Mouse (Mus musculus) left cerebral cortex, postnatal 14 days (tissue): ENCODE results near the gene Zfp169. TPM values are rescaled to one million over a fixed set of nuclear protein-coding genes. Genes with fewer than 3 reads are reported as not detected.

Experiments used
- DNase-seq, 2 experiments: peaks; one replicate each; pipeline ENCODE4 v3.0.0; 2021 to 2022; ENCODE audit warnings: low spot score in 2 of 2, mixed read lengths in 1 of 2
- intact Hi-C: fragments of 180-260 bp; cut with DNase I; formaldehyde crosslinking; loops from one replicate; pipeline ENCODE4 v1.15.1; 2025
- long read RNA-seq, 2 experiments: library from polyadenylated mRNA; stranded (forward); transcript quantifications; one replicate each; pipeline ENCODE4 v2.0.0; 2021
- total RNA-seq, 2 experiments: library from RNA; stranded (reverse); gene quantifications; 2 replicates each; pipeline ENCODE4 v1.2.3; 2021

Zfp169 gene
- 10 to 100 TPM; 19.8 to 20.5 TPM for total RNA-seq
- long read RNA-seq, experiment 1, partial matches to known transcripts, result 0 of 2 reads
- long read RNA-seq, experiment 1, other reads (novel, unspliced or antisense), result 2 of 2 reads
- long read RNA-seq, experiment 2, full-length matches to known transcripts, result 1 of 3 reads
- long read RNA-seq, experiment 2, partial matches to known transcripts, result 0 of 3 reads
- long read RNA-seq, experiment 2, other reads (novel, unspliced or antisense), result 2 of 3 reads

GRCm38 (mm10) chr13:48513003-48513929 lies at the start of gene Zfp169, which contains the start of gene A830005F24Rik:
Gene Zfp169 (minus strand): TSS chr13:48513451.
Gene A830005F24Rik (plus strand): TSS chr13:48513570.
- intact Hi-C loops, result no loop called here
- peak; percentile 89 to 90 for DNase-seq

DNA sequence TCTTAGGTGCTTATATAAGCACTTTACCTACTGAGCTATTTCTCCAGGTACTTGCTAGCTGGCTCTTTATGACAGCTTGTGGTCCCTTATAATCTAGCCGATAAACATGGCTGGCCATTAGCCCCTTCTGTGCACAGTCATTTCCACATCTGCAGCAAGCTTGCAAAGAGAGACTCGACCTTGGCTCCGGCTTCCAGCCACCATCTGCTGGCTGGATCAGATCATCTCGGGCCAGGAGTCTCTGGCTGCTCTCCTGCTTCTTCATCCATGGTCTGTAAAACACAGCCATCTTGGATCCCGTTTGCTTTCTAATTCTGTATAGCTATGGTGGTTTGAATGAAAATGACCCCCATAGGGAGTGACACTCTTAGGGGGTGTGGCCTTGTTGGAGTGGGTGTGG lies 49.1 kb upstream of the Zfp169 start:
- intact Hi-C loops, result no loop called here
- no peak for DNase-seq

DNA sequence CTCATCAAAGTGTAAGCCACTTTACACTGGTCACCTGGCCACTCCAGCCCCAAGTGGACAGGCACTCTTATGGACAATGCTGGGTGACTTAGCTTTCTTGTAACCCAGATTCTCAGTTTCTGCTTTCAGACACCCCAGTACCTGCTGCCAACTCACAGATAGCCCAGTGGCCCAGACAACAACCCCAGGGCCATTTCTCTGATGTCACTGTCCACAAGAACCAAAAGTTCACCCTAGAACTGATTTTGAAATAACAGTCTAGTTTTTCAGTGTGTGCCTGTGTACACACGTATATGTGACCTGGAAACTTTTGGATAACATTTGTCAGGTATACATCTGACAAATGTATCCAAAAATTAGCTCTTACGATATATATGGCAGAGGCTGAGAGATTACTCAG lies 48.2 kb upstream of the Zfp169 start:
- DNase-seq, result no peak
- intact Hi-C loops, result no loop called here

DNA sequence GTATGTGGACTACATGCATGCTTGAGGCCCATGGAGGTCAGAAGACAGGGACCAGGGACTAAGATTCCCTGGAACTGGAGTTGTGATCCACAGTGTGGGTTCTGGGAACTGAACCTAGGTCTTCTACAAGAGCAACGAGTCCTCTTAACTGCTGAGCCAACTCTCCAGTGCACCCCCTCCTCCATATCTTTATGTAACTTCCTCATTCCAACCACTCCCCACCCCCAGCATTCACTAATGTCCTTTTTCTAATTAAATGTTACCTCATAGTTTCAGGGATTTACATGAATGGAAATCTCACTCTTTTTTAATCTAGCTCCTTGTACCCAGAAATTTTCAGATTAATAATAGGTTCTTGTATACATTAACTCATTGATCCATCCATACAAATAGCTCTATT lies 42.7 kb upstream of the Zfp169 start:
- intact Hi-C loops, result no loop called here
- DNase-seq, result no peak

- DNase-seq, result no peak
- intact Hi-C loops, result no loop called here
Measured at GRCm38 (mm10) chr13:48554552-48554951, 41.3 kb upstream of the Zfp169 start.

DNA sequence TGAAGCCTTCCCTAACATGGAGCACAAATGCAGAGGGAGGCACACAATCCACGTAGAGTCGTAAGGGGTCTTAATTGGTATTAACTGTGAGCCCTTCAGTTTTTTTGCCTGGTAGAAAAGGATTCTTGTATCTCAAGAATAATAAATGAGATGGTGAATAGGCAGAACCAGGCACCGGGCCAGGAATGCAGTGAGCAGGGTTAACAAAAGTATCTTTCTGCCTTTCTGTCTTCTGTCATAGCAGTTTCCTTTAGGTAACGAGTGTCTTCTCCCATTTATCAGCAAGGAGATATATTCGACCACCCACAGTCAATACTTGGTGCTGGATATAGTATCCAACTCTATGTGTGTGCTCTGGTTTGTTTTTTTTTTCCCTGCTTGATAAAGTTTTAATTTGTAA lies 40.3 kb upstream of the Zfp169 start:
- intact Hi-C loops, result no loop called here
- no peak for DNase-seq

DNA sequence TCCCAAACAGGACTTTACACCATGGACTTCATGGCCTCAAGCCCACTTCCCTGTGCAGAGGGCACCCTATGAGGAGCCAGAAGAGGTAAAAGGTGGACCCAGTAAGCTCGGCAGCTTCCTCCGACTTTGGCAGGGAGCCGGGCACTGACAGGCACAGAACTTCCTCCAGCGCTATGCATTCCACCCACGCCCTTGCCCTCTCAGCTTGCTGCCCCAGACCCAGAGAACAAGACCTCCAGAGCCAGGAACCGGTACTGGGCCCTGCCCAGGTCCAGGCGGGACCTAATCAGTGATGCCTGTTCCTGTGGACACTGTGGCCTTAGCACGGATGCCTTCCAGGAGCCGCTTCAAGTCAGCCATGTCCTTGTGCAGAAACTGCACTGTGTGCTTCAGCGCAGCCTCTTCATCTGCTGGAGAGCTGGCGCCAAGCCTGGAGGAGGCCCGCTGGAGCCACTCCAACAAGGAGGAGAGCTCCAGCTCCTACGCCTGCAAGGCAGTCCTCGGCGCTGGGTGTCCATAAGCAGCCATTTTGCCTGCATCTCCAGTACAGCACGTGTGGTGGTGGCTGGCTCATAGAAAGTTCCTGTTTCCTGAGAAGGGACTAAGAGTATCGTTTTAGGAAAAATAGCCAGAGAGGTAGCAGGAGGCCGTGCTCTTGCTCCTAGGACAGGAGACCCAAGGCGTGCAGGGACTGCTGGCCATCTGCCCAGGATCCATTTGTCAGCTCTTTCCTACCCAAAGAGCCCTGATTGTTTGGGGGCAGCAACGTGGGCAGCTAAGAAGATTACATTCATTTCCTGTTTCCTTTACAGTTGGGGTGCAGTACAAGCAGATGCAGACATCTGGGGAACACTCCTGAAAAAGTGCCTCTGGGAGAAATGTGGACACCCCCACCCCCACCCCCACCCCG lies 39.2 kb upstream of the Zfp169 start:
- peak; percentile 92 to 94 for DNase-seq
- intact Hi-C loops, result no loop called here

DNA sequence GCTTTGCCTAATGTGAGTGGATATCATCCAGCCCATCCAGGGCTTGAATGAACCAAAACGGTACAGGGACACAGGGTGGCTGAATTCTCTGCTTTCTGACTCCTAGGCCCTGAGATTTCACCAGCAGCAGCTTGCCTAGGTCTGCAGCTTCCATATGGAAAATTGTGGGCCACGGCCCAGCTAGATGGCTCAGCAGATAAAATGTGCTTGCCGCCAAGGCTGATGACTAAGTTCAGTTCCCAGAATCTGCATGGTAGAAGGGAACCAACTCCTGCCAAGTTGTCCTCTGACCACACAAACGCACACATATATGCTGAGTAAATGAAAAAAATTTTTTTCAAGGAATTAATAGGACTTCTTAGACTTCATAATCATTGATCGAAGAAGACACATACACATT lies 35.0 kb upstream of the Zfp169 start:
- no peak for DNase-seq
- intact Hi-C loops, result no loop called here

GRCm38 (mm10) chr13:48547623-48548022 lies 34.4 kb upstream of the Zfp169 start:
- intact Hi-C loops, result no loop called here
- DNase-seq, result no peak

DNA sequence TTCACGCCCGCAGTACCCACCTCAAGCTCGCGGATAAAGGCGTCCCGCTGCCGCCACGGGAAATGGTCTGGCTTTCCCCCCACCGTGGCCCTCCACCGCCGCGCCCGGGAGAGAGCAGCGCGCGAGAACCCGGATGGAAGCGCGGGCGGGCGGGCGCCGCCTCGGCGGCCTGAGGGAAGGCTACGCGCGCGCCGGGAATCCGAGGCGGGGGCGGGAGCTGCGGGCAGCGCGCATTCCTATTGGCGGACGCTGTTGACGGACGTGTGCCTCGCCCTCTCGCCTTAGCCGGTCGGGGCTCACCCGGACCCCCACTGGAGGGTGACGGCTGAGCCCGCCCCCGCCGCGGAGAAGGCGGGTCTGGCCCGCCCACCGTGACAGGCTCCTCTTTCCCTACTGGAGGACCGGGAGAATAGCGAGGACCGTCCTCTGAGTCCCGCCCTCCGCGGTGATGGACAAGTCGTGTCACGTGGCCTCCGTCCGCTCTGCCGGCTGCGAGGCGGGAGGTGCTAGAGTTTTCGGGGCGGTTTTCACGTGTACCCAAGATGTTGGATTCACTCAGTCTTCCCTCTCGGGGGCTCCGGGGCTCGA lies 33.2 kb upstream of the Zfp169 start:
- peak; percentile 99 to 100 for DNase-seq
- intact Hi-C loops, result no loop called here

GRCm38 (mm10) chr13:48545476-48546281 lies 32.4 kb upstream of the Zfp169 start:
- intact Hi-C loops, result no loop called here

DNA sequence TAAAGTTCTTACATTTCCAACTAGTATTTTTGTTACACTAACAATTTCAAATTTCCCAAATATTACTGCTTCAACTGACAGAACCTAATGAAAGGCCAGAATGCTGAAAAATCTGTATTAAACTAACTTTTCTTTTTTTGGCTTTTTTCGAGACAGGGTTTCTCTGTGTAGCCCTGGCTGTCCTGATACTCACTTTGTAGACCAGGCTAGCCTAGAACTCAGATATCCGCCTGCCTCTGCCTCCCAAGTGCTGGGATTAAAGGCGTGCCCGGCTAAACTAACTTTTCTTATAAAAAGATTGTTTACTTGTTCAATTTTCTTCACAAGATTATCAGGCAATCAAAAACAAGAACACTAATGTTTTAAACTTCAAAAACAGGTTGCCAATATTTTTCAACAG lies 31.6 kb upstream of the Zfp169 start:
- intact Hi-C loops, result no loop called here
- no peak for DNase-seq

More at GRCm38 (mm10) chr13:48545476-48546281, 32.4 kb upstream of the Zfp169 start:
- DNase-seq, result peak; percentile 97

- intact Hi-C loops, result no loop called here
- DNase-seq, result no peak
Measured at GRCm38 (mm10) chr13:48544391-48544790, 31.1 kb upstream of the Zfp169 start.

DNA sequence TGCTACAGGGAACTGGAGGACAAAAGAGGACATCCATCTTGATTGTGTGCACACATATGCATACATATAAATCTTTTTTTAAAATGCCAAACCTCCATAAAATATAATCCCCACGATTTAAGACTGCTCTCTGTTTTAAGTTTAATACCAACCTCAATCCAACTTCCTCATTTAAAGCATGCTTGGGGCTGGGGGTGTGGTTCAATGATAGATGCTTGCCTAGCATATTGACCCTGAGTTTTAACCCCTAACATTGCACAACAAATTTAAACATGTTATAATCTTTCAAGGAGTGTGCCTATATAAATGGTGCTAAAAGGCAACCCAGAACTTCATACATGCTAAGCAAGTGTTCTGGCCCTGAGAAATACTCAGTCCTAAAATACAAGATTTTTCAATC lies 27.2 kb upstream of the Zfp169 start:
- intact Hi-C loops, result no loop called here
- DNase-seq, result no peak

- no peak for DNase-seq
Measured at GRCm38 (mm10) chr13:48533441-48533840, 20.2 kb upstream of the Zfp169 start.

DNA sequence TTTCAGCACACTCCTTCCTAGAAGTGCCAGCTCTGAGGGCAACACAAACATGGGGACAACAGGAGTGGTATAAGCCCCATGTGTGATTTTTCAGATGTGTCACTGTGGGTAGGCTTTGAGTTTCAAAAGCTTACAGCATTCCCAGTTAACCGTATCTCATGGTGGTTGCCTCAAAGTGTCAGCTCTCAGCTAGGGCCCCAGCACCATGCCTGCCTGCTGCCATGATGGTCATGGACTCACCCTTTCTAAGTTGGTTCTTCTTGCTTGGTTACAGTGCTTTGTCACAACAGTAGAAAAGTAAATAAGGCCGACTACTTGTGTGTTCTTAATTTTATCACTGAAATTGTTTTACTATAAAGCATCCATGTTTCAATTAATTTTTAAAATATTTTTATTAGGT lies 18.2 kb upstream of the Zfp169 start:
- no peak for DNase-seq
- intact Hi-C loops, result no loop called here

More at GRCm38 (mm10) chr13:48533441-48533840, 20.2 kb upstream of the Zfp169 start:
- intact Hi-C loops, result no loop called here

DNA sequence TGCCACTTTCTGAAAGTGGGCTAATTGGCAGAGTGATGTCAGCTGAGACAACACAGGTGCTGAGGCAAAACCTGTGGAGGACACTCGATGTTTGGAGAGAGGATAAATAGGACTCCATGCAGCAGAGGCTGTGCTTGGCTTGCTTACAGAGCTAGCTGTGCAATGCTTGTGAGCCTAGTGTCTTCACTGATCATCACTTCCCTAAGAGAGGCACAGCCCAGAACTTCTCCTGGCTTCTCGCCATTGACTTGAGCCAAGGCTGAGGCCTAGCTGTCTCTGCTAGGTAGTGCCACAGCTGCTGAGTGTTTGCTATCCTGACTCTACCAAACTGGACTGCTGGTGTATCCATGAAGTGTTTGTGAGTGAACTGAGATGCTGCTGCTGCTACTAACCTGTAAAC lies 17.4 kb upstream of the Zfp169 start:
- intact Hi-C loops, result no loop called here
- peak in 1 of 2 experiments; percentile 26 for DNase-seq

GRCm38 (mm10) chr13:48529028-48529427 lies 15.8 kb upstream of the Zfp169 start:
- DNase-seq, result no peak
- intact Hi-C loops, result loop anchor here (2.0 to 10.0 kb wide), 2 partner anchors 44 to 276 kb away; no protein-coding TSS in a partner anchor
